ENCODE assay signal across 8 mouse cellular contexts in the genomic region with DNA sequence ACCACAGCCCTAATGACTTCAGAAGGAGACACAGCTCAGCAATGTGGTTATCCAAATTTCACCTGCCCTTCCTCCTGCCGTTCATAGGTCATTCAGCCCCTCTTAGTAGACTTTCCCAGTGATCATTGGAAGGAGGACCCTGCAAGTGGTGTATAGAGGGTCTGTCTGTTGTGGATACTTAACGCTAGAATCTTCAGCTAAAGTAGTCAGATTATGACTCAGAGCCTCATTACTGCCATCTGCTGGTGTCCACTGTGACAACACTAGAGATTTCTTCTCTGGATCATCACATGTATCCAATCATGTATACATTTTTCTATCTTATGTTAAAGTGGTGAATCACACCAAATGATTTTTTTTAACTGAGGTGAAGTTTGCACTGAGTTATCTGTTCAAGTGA. TPM values are rescaled to one million over a fixed set of nuclear protein-coding genes. Genes with fewer than 3 reads are reported as not detected.
DNase-seq lines count a peak whose midpoint lies in the region; ATAC-seq and TF ChIP-seq lines count a peak whose summit lies in the region.

No protein-coding gene starts in this region.

- H3K4me2 ChIP-seq in kidney, embryonic 15.5 days, result no peak overlapping the region
- H3K4me2 ChIP-seq in CH12.LX (ENCODE audit: insufficient read depth, low read depth, poor library complexity, severe bottlenecking), result peak overlapping the region; percentile 54; the same call in 1 of the 2 replicates

- no peak overlapping the region for H3K27ac ChIP-seq in kidney, embryonic 15.5 days
- H3K27ac ChIP-seq in CH12.LX (ENCODE audit: insufficient read depth, low read depth), result no peak overlapping the region

- H3K4me1 ChIP-seq in kidney, embryonic 15.5 days, result peaks cover 20% of the 10 kb centered on the region
- peaks cover 2 to 4% of the 10 kb centered on the region in 2 experiments; a peak in 3 of 4 replicates for H3K4me1 ChIP-seq in CH12.LX (ENCODE audit: control insufficient read depth in 1 of 2, insufficient read depth in 2 of 2)

- H3K27me3 ChIP-seq in kidney, embryonic 15.5 days, result no peaks in the 10 kb centered on the region
- H3K27me3 ChIP-seq in CH12.LX (replicated peaks), result no peaks in the 10 kb centered on the region

- no peaks in the 10 kb centered on the region for H3K79me2 ChIP-seq in CH12.LX (replicated peaks; ENCODE audit: control insufficient read depth, extremely low read depth, insufficient read depth, poor library complexity, severe bottlenecking)

- DNase-seq in kidney, adult 18-20 months, result peak; percentile 59
- peak; percentile 78 for DNase-seq in CH12.LX (ENCODE audit: extremely low read depth)
- DNase-seq in adrenal gland, adult 8-10 months, result peak; percentile 29
- peak; percentile 72 to 75 for DNase-seq in kidney, postnatal 4 days
- DNase-seq in thymus, postnatal 25 days, result peak; percentile 49

- H3K4me3 ChIP-seq in kidney, embryonic 15.5 days (replicated peaks), result no peak overlapping the region
- H3K4me3 ChIP-seq in CH12.LX (replicated peaks in 1 of 3; ENCODE audit: low read depth in 2 of 3, low read length in 2 of 3, poor library complexity in 1 of 3), result no peak overlapping the region

- TF ChIP-seq POLR2A in CH12.LX (IDR thresholded peaks at IDR 0.05; ENCODE audit: low read depth, low read length), result no peak

- dilution Hi-C loops in CH12.LX (cut with MboI; ENCODE audit: extremely low pct_ligation_motif_present, extremely low pct_unique_long_range_greater_than_20kb, low sequenced_read_pairs), result no loop called here

- TF ChIP-seq EP300 in CH12.LX (IDR thresholded peaks at IDR 0.05; ENCODE audit: low read length), result peak; percentile 52; the same call in 1 of the 2 replicates

- no peaks in the 10 kb centered on the region; the same call in 1 of the 2 replicates for H3K9me3 ChIP-seq in kidney, embryonic 15.5 days (replicated peaks)
- peaks cover 6% of the 10 kb centered on the region for H3K9me3 ChIP-seq in CH12.LX (replicated peaks; ENCODE audit: low read length)

- no peak overlapping the region for H3K9ac ChIP-seq in kidney, embryonic 15.5 days
- no peak overlapping the region for H3K9ac ChIP-seq in CH12.LX (ENCODE audit: insufficient read depth, low read depth)

- peak; percentile 88 to 93 for TF ChIP-seq CTCF in CH12.LX (conservative IDR thresholded peaks at IDR 0.05 in 1 of 2, IDR thresholded peaks at IDR 0.05 in 1 of 2; ENCODE audit: low read depth in 2 of 2, low read length in 2 of 2)

- H3K36me3 ChIP-seq in kidney, embryonic 15.5 days, result no peaks in the 10 kb centered on the region
- H3K36me3 ChIP-seq in CH12.LX (replicated peaks in 1 of 2; ENCODE audit: control insufficient read depth in 1 of 2, insufficient read depth in 1 of 2, low read length in 1 of 2), result no peaks in the 10 kb centered on the region

- ATAC-seq in kidney, embryonic 15.5 days (replicated peaks; ENCODE audit: low FRiP score), result no peak
- ATAC-seq in erythroblast, adult 5-6 weeks (replicated peaks; ENCODE audit: low FRiP score, poor library complexity, severe bottlenecking), result peak; percentile 76
- peak; percentile 80 for ATAC-seq in megakaryocyte progenitor cell, adult 5-6 weeks (replicated peaks; ENCODE audit: poor library complexity)

- in situ Hi-C loops in CH12.LX (cut with MboI; ENCODE audit: low pct_ligation_motif_present, low pct_unique_long_range_greater_than_20kb, low sequenced_read_pairs), result no loop called here

- TF ChIP-seq RAD21 in CH12.LX (IDR thresholded peaks at IDR 0.05; ENCODE audit: low read depth, low read length), result peak; percentile 55

- 13% methylated on average over 2 of the region's 2 CpGs for WGBS in kidney, embryonic 15.5 days

TF ChIP-seq in CH12.LX, 34 proteins besides CTCF, POLR2A, EP300 and RAD21:
- TF ChIP-seq TCF12 (IDR thresholded peaks at IDR 0.05; ENCODE audit: low read depth, low read length) (no peak), JUND (conservative IDR thresholded peaks at IDR 0.05; ENCODE audit: low read depth, low read length) (peak; percentile 98), BHLHE40 (IDR thresholded peaks at IDR 0.05; ENCODE audit: low read depth, low read length) (no peak), JUN (IDR thresholded peaks at IDR 0.05; ENCODE audit: insufficient read depth, low read depth, low read length) (peak; percentile 91), ZNF384 (IDR thresholded peaks at IDR 0.05; ENCODE audit: low read depth, low read length) (no peak), MAX (IDR thresholded peaks at IDR 0.05; ENCODE audit: low read length) (no peak), SMC3 (IDR thresholded peaks at IDR 0.05; ENCODE audit: low read depth, low read length) (peak; percentile 80), IRF4 (IDR thresholded peaks at IDR 0.05; ENCODE audit: low read depth, low read length) (peak; percentile 98)
TF ChIP-seq in CH12.LX: peak in this region for 4.

RNA-seq across cellular contexts. Expression of a gene that starts 9.4 kb away (rescaled TPM):
- polyA plus RNA-seq in kidney, embryonic 15.5 days (2015; fragmentation: Nextera tagmentation; extraction: Ambion mirVana), result 35.0 and 35.5 TPM in 2 replicates
- 0.92 and 2.0 TPM in 2 replicates for total RNA-seq in CH12.LX (2012; rRNA removed)
- 1.9 and 2.2 TPM in 2 replicates for total RNA-seq in CH12.LX (2014; rRNA removed)
- polyA plus RNA-seq in CH12.LX (2012; ENCODE audit: insufficient read length, low read depth), result 1.4 and 1.8 TPM in 2 replicates
- 10 to 100 TPM; 32.2 to 43.7 (median 40.0) TPM for total RNA-seq in adrenal gland, adult 8-10 months (2022)
- total RNA-seq in erythroblast, adult 5-6 weeks (2015; ENCODE audit: low replicate concordance), result 20.1 and 24.0 TPM in 2 replicates
- 21.0 and 25.6 TPM in 2 replicates for total RNA-seq in erythroblast, adult 5-6 weeks (2017; ENCODE audit: low replicate concordance)
- total RNA-seq in megakaryocyte progenitor cell, adult 5-6 weeks (2015), result 7.4 and 8.8 TPM in 2 replicates
- total RNA-seq in megakaryocyte progenitor cell, adult 5-6 weeks (2017), result 6.4 and 6.9 TPM in 2 replicates

RNA-seq across cellular contexts. Expression of a gene that starts 28.0 kb away (rescaled TPM):
- 354 and 359 TPM in 2 replicates for polyA plus RNA-seq in kidney, embryonic 15.5 days (2015; fragmentation: Nextera tagmentation; extraction: Ambion mirVana)
- 89.6 and 93.1 TPM in 2 replicates for total RNA-seq in CH12.LX (2012; rRNA removed)
- 104 and 111 TPM in 2 replicates for total RNA-seq in CH12.LX (2014; rRNA removed)
- polyA plus RNA-seq in CH12.LX (2012; ENCODE audit: insufficient read length, low read depth), result 203 and 220 TPM in 2 replicates
- 100 to 1,000 TPM; 388 to 483 (median 411) TPM for total RNA-seq in adrenal gland, adult 8-10 months (2022)
- total RNA-seq in erythroblast, adult 5-6 weeks (2015; ENCODE audit: low replicate concordance), result 30.0 and 33.6 TPM in 2 replicates
- 20.4 and 23.6 TPM in 2 replicates for total RNA-seq in erythroblast, adult 5-6 weeks (2017; ENCODE audit: low replicate concordance)
- total RNA-seq in megakaryocyte progenitor cell, adult 5-6 weeks (2015), result 94.1 and 104 TPM in 2 replicates
- total RNA-seq in megakaryocyte progenitor cell, adult 5-6 weeks (2017), result 59.8 and 77.3 TPM in 2 replicates
